ENCODE assay signal across 10 mouse cellular contexts in genomic region chr11:66998467-66999403, GRCm38 (mm10). TPM values are rescaled to one million over a fixed set of nuclear protein-coding genes. Genes with fewer than 3 reads are reported as not detected.
DNase-seq lines count a peak whose midpoint lies in the region; ATAC-seq lines count a peak whose summit lies in the region.
"Had no signal": no experiment of that assay in that cellular context is flagged by ENCODE, and none has a peak within 500 bp of the region (broad histone marks: within the 10 kb centered on the region; RNA-seq: fewer than 3 reads in every experiment).

No protein-coding gene starts in this region.

- 72% methylated on average over 14 of the region's 14 CpGs for WGBS in hindbrain, embryonic 15.5 days
- WGBS in hindbrain, embryonic 11.5 days: 86% methylated on average over 14 of the region's 14 CpGs
- WGBS in heart, embryonic 16.5 days: 51% methylated on average over 14 of the region's 14 CpGs
- 42% methylated on average over 14 of the region's 14 CpGs for WGBS in lung, embryonic 15.5 days

- H3K4me1 ChIP-seq in hindbrain, embryonic 15.5 days (replicated peaks): peaks cover 24% of the 10 kb centered on the region
- no peaks in the 10 kb centered on the region; the same call in 1 of the 2 replicates for H3K4me1 ChIP-seq in hindbrain, embryonic 11.5 days (replicated peaks; ENCODE audit: control insufficient read depth, insufficient read depth, low read length)
- H3K4me1 ChIP-seq in heart, embryonic 16.5 days (ENCODE audit: control insufficient read depth, insufficient read depth, low read length): peaks cover 11% of the 10 kb centered on the region
- H3K4me1 ChIP-seq in lung, embryonic 15.5 days: peaks cover 17% of the 10 kb centered on the region

- H3K27ac ChIP-seq in hindbrain, embryonic 15.5 days (replicated peaks): no peak overlapping the region
- H3K27ac ChIP-seq in hindbrain, embryonic 11.5 days (ENCODE audit: low read depth, low read length): no peak overlapping the region
- H3K27ac ChIP-seq in heart, embryonic 16.5 days (ENCODE audit: low read length): peak overlapping the region; percentile 13
- H3K27ac ChIP-seq in lung, embryonic 15.5 days: peak overlapping the region; percentile 46
- H3K27ac ChIP-seq: neural tube, embryonic 13.5 days had no signal

- H3K9me3 ChIP-seq in hindbrain, embryonic 15.5 days: no peaks in the 10 kb centered on the region
- H3K9me3 ChIP-seq in hindbrain, embryonic 11.5 days (ENCODE audit: control insufficient read depth, low read length): no peaks in the 10 kb centered on the region
- H3K9me3 ChIP-seq in heart, embryonic 16.5 days (replicated peaks; ENCODE audit: control insufficient read depth, low read length): no peaks in the 10 kb centered on the region
- H3K9me3 ChIP-seq in lung, embryonic 15.5 days: no peaks in the 10 kb centered on the region
- H3K9me3 ChIP-seq: neural tube, embryonic 13.5 days had no signal

- DNase-seq in hindbrain, embryonic 11.5 days (ENCODE audit: low spot score): no peak
- DNase-seq in adrenal gland, postnatal 36 days: peak; percentile 86
- DNase-seq in urinary bladder, postnatal 14 days (ENCODE audit: low spot score): peak; percentile 89
- no peak for DNase-seq in layer of hippocampus, adult 18-20 months (ENCODE audit: low spot score in 2 of 2)
- no peak for DNase-seq in layer of hippocampus, postnatal 36 days

- H3K27me3 ChIP-seq in hindbrain, embryonic 15.5 days: no peaks in the 10 kb centered on the region
- H3K27me3 ChIP-seq in hindbrain, embryonic 11.5 days (ENCODE audit: control insufficient read depth, insufficient read depth, low read length): no peaks in the 10 kb centered on the region
- H3K27me3 ChIP-seq in heart, embryonic 16.5 days (ENCODE audit: control insufficient read depth, insufficient read depth, low read length): no peaks in the 10 kb centered on the region
- H3K27me3 ChIP-seq in lung, embryonic 15.5 days: no peaks in the 10 kb centered on the region
- H3K27me3 ChIP-seq: neural tube, embryonic 13.5 days had no signal

- ATAC-seq in hindbrain, embryonic 15.5 days (ENCODE audit: low FRiP score, low read depth): 0 out of 2 replicates have a peak, but pooled peaks have one; percentile 28
- ATAC-seq in hindbrain, embryonic 11.5 days (ENCODE audit: low FRiP score): no peak
- peak; percentile 85 for ATAC-seq in heart, embryonic 16.5 days (replicated peaks; ENCODE audit: extremely low read depth, insufficient read depth, low FRiP score)
- ATAC-seq in lung, embryonic 15.5 days (ENCODE audit: borderline replicate concordance, extremely low read depth, low FRiP score, low TSS enrichment): peak; percentile 83

- no peak overlapping the region for H3K9ac ChIP-seq in hindbrain, embryonic 15.5 days
- H3K9ac ChIP-seq in hindbrain, embryonic 11.5 days (ENCODE audit: low read depth, low read length): no peak overlapping the region
- H3K9ac ChIP-seq in heart, embryonic 16.5 days (ENCODE audit: low read length): no peak overlapping the region
- no peak overlapping the region for H3K9ac ChIP-seq in lung, embryonic 15.5 days
- H3K9ac ChIP-seq: neural tube, embryonic 13.5 days had no signal

- H3K36me3 ChIP-seq in hindbrain, embryonic 15.5 days: no peaks in the 10 kb centered on the region
- no peaks in the 10 kb centered on the region for H3K36me3 ChIP-seq in hindbrain, embryonic 11.5 days (ENCODE audit: control insufficient read depth, insufficient read depth, low read length)
- no peaks in the 10 kb centered on the region for H3K36me3 ChIP-seq in heart, embryonic 16.5 days (ENCODE audit: control insufficient read depth, insufficient read depth)
- H3K36me3 ChIP-seq in lung, embryonic 15.5 days: no peaks in the 10 kb centered on the region
- H3K36me3 ChIP-seq: neural tube, embryonic 13.5 days had no signal

- H3K4me3 ChIP-seq in hindbrain, embryonic 15.5 days: no peak overlapping the region
- H3K4me3 ChIP-seq in hindbrain, embryonic 11.5 days (ENCODE audit: low read depth, low read length): no peak overlapping the region
- no peak overlapping the region for H3K4me3 ChIP-seq in heart, embryonic 16.5 days (ENCODE audit: low read length)
- no peak overlapping the region for H3K4me3 ChIP-seq in lung, embryonic 15.5 days
- H3K4me3 ChIP-seq: neural tube, embryonic 13.5 days had no signal

- H3K4me2 ChIP-seq in hindbrain, embryonic 15.5 days: no peak overlapping the region
- no peak overlapping the region for H3K4me2 ChIP-seq in hindbrain, embryonic 11.5 days (replicated peaks; ENCODE audit: low read depth, low read length)
- peak overlapping the region; percentile 20; the same call in 1 of the 2 replicates for H3K4me2 ChIP-seq in heart, embryonic 16.5 days (ENCODE audit: low read depth, low read length)
- no peak overlapping the region for H3K4me2 ChIP-seq in lung, embryonic 15.5 days
- H3K4me2 ChIP-seq: neural tube, embryonic 13.5 days had no signal

RNA-seq across cellular contexts. Expression of gene Tmem220, which starts 26.2 kb away (rescaled TPM):
- 0.34 and 0.67 TPM in 2 replicates for polyA plus RNA-seq in hindbrain, embryonic 15.5 days (2015; fragmentation: Nextera tagmentation; extraction: Ambion mirVana)
- polyA plus RNA-seq in hindbrain, embryonic 11.5 days (2014; fragmentation: Nextera tagmentation; extraction: Ambion mirVana): 1.4 and 1.5 TPM in 2 replicates
- 10 to 100 TPM in 1 of 2 experiments, 1 to 10 TPM in 1; 5.8 to 10.2 TPM for total RNA-seq in adrenal gland, postnatal 36 days (2021)
- 1.1 and 1.5 TPM in 2 replicates for polyA plus RNA-seq in heart, embryonic 16.5 days (2015; fragmentation: Nextera tagmentation; extraction: Ambion mirVana)
- 1.8 and 2.2 TPM in 2 replicates for polyA plus RNA-seq in lung, embryonic 15.5 days (2015; fragmentation: Nextera tagmentation; extraction: Ambion mirVana)
- under 1 TPM; 0.61 to 0.67 TPM for total RNA-seq in layer of hippocampus, adult 18-20 months (2021)
- total RNA-seq in layer of hippocampus, postnatal 36 days (2021): under 1 TPM; 0.42 to 0.56 TPM

RNA-seq across cellular contexts. Expression of gene Tmem238l, which starts 42.3 kb away (rescaled TPM):
- polyA plus RNA-seq in hindbrain, embryonic 15.5 days (2015; fragmentation: Nextera tagmentation; extraction: Ambion mirVana): not detected in 2 replicates
- polyA plus RNA-seq in hindbrain, embryonic 11.5 days (2014; fragmentation: Nextera tagmentation; extraction: Ambion mirVana): not detected in 2 replicates
- not detected for total RNA-seq in adrenal gland, postnatal 36 days (2021)
- not detected in 2 replicates for polyA plus RNA-seq in heart, embryonic 16.5 days (2015; fragmentation: Nextera tagmentation; extraction: Ambion mirVana)
- not detected in 2 replicates for polyA plus RNA-seq in lung, embryonic 15.5 days (2015; fragmentation: Nextera tagmentation; extraction: Ambion mirVana)
- total RNA-seq in layer of hippocampus, adult 18-20 months (2021): not detected
- total RNA-seq in layer of hippocampus, postnatal 36 days (2021): not detected
- total RNA-seq: left cerebral cortex, postnatal 14 days had no signal
- polyA plus RNA-seq: neural tube, embryonic 13.5 days had no signal

RNA-seq across cellular contexts. Expression of gene Adprm, which starts 53.7 kb away (rescaled TPM):
- 32.6 and 33.7 TPM in 2 replicates for polyA plus RNA-seq in hindbrain, embryonic 15.5 days (2015; fragmentation: Nextera tagmentation; extraction: Ambion mirVana)
- polyA plus RNA-seq in hindbrain, embryonic 11.5 days (2014; fragmentation: Nextera tagmentation; extraction: Ambion mirVana): 38.7 and 39.0 TPM in 2 replicates
- total RNA-seq in adrenal gland, postnatal 36 days (2021): 10 to 100 TPM; 22.3 to 22.4 TPM
- 19.9 and 22.8 TPM in 2 replicates for polyA plus RNA-seq in heart, embryonic 16.5 days (2015; fragmentation: Nextera tagmentation; extraction: Ambion mirVana)
- polyA plus RNA-seq in lung, embryonic 15.5 days (2015; fragmentation: Nextera tagmentation; extraction: Ambion mirVana): 25.7 and 28.5 TPM in 2 replicates
- total RNA-seq in layer of hippocampus, adult 18-20 months (2021): 10 to 100 TPM; 21.1 to 23.0 TPM
- 10 to 100 TPM; 24.1 to 30.7 TPM for total RNA-seq in layer of hippocampus, postnatal 36 days (2021)

RNA-seq across cellular contexts. Expression of gene Sco1, which starts 53.7 kb away (rescaled TPM):
- polyA plus RNA-seq in hindbrain, embryonic 15.5 days (2015; fragmentation: Nextera tagmentation; extraction: Ambion mirVana): 12.7 and 14.6 TPM in 2 replicates
- polyA plus RNA-seq in hindbrain, embryonic 11.5 days (2014; fragmentation: Nextera tagmentation; extraction: Ambion mirVana): 16.1 and 20.0 TPM in 2 replicates
- total RNA-seq in adrenal gland, postnatal 36 days (2021): 10 to 100 TPM; 21.9 to 22.4 TPM
- polyA plus RNA-seq in heart, embryonic 16.5 days (2015; fragmentation: Nextera tagmentation; extraction: Ambion mirVana): 18.6 and 18.8 TPM in 2 replicates
- 17.2 TPM in 2 replicates for polyA plus RNA-seq in lung, embryonic 15.5 days (2015; fragmentation: Nextera tagmentation; extraction: Ambion mirVana)
- total RNA-seq in layer of hippocampus, adult 18-20 months (2021): 10 to 100 TPM; 10.3 TPM
- 1 to 10 TPM; 9.4 to 9.9 TPM for total RNA-seq in layer of hippocampus, postnatal 36 days (2021)

Comparison
In these comparisons a context has a peak if more than half of its experiments do, and no peak if none do; other contexts are left out.
1. H3K27ac ChIP-seq: peak in heart, embryonic 16.5 days (single experiment) and lung, embryonic 15.5 days (single experiment); none in hindbrain, embryonic 15.5 days (single experiment) and hindbrain, embryonic 11.5 days (single experiment).
2. DNase-seq: peak in adrenal gland, postnatal 36 days (2 of 2) and urinary bladder, postnatal 14 days (single experiment); none in hindbrain, embryonic 11.5 days (single experiment), layer of hippocampus, adult 18-20 months (0 of 2) and layer of hippocampus, postnatal 36 days (0 of 2).